Mouse (Mus musculus): Measurements from ENCODE around the gene Mogs. TPM values are rescaled to one million over a fixed set of nuclear protein-coding genes. Genes with fewer than 3 reads are reported as not detected.

The Mogs gene
- 10 to 100 TPM; 29.4 to 30.0 TPM for total RNA-seq (2021)

DNA sequence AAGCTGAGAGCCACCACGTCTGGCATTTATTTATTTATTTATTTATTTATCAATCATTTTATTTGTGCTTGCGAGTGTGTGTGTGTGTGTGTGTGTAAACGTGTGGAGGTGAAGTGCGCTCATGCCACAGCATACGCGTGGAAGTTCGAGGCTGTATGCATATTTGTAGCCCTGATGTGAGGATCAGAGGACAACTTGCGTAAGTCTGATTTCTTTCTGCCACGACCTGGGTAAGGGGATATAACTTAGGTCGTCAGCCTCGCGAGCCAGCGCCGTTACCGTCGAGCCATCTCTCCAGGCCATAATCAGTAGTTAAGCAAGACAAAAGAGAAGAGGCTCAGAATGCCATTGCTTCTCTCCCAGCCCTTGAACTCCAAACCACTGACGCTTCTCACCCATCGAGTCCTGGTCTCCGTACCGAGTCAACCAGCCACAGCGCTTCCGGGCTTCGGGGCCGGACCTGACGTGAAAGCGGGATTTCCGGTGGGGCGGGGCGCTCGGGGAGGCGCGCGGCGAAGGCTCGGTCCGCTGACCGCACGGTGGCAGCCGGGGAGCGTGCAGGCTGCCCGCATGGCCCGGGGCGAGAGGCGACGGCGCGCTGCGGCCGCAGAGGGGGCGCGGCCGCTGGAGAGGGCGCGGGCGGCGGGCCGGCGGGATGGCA is at the start of gene Mogs:
TSS of gene Mogs (plus strand) at position 486 of the 661 bp plus-strand sequence.
- DNase-seq (ENCODE audit: low spot score in 2 of 2): peak; percentile 92 to 94
- intact Hi-C loops (cut with DNase I): loop anchor here (10.0 kb wide), 1 partner anchor 210 kb away; the partner anchor contains the start of genes Mob1a and Mthfd2

DNA sequence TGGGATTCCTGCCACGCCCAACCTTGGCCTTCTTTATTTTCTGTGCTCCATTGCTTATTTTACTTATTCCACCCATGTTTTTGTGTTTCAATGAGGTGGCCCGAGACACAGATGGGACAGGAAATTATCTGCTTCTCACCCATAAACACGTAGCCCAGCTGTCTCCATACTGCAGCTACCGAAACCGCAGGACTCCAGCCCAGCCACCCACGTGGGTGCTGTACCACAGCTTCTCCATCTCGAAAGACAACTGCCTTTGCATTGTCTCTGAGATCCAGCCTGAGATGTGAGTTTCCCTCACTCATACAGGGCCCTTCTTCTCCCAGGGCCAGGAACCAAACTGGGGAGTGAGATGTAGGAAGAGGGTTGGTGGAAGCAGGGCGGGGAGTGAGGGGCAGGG is 49.3 kb upstream of the Mogs start:
- intact Hi-C loops (cut with DNase I): no loop called here
- no peak for DNase-seq (ENCODE audit: low spot score in 2 of 2)

DNA sequence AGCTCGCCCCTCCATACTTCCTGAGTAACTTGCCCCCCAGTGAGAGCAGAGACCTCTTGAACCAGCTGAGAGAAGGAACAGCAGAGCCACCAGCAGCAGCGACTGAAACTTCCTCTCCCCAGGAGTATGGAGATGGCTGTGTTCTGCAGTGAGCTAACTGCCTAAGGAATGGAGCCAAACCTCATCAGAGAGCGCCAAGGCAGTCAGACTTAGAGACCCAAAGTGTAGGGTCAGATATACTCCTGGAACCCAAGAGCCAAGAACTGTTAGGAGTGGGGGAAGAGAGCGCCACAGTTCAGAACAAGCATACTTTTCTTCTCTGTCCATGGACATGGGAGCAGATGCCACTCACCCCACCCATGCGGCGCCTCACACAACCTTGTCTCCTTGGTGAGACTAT is 48.9 kb upstream of the Mogs start:
- intact Hi-C loops (cut with DNase I): no loop called here
- DNase-seq (ENCODE audit: low spot score in 2 of 2): no peak

DNA sequence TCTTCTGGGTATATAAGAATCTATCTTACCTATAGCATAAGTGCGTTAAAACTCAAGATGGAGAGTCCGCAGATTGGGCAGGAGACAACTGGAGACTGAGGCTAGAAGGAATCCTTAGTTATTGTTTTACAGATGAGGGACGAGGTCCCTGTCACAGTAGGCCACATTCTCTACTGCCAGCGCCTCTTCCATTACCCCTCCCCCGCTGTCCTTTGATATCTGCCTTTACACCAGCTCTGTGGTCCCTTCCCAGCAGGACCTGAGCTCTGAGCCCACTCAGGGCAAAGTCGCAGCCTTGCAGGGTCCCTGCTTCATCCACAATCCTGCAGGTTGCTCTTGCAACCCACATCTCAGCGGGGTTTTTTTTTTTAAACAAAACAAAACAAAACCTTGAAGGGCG is 47.1 kb upstream of the Mogs start:
- DNase-seq (ENCODE audit: low spot score in 2 of 2): no peak
- intact Hi-C loops (cut with DNase I): no loop called here

DNA sequence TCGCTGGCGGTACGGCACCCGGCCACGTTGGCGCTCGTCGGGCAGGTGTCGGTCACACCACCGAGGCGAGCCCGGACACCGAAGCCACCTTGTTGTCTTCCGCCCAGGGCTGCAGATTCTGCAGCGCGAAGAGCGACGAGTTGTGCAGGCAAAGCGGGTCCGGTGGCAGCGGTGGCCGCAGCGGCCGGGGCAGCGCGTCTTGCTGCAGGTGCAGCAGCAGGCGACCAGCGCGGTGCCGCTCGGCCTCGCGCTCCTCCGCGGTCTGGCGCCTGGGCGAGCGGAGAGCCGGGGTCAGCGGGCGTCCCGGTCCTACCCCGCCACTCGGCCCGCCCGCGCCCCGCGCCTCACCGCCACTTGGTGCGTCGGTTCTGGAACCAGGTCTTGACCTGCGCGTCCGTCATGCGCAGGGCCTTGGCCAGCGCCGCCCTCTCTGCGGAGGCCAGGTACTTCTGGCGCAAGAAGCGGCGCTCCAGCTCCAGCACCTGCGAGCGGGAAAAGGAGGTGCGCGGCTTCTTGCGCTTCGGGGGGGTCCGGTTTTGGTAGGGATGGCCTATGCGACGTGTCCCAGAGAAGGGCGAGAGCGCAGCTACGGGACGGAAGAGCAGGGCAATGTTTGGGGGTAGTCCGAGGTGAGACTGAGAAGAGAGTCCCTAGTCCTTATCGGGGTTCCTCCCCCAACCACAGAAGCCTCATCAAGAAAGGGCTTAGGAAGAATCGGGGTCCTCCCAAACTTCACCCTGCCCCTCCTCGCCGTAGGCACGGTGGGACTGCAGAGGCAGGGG is 46.4 kb upstream of the Mogs start:
- DNase-seq (ENCODE audit: low spot score in 2 of 2): no peak
- intact Hi-C loops (cut with DNase I): no loop called here

DNA sequence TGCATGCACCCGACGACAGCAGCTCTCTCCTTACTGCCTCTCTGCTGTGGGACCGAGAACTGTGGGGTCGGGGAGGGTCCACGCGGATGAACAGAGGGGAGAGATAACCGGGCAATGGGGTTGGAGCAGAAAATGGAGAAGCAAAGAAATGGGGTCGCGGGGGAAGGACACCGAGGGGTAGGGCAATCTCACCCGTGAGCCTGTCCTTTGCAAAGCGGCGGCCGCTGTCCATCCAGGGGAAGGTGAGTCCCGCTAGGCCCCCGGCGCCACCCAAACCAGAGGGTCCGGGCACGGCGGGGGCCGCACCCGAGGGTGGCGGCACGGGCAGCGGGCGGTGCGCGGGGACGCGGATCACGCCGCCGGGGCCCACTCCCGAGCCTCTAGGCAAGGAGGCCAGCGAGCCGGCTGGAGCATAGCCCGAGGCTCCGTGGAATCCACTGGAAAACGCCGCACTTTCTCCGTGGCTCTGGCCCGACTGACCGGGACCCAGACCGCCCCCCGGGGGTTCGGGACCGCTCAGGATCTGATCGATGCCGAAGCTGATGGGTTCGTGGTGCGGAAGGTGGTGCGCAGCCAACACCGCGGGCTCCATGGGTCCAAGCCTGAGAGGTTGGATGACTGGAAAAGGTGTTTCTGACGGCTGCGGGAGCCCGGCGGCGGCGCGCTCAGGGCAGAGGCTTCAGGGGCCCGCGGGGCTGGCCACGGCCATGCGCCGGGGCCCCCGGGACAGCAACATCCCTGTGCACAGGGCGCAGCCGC is 45.6 kb upstream of the Mogs start:
- DNase-seq (ENCODE audit: low spot score in 2 of 2): no peak
- intact Hi-C loops (cut with DNase I): loop anchor here (10.0 kb wide), 1 partner anchor 645 kb away; the partner anchor contains the start of gene Vax2

DNA sequence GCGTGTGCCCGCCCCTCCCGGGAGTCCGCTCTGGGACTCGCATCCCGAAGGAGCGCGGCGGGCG is 45.2 kb upstream of the Mogs start, which contains the start of gene Tlx2:
TSS of gene Tlx2 (minus strand) at position 47 of the 64 bp plus-strand sequence.
- DNase-seq (ENCODE audit: low spot score in 2 of 2): no peak
- intact Hi-C loops (cut with DNase I): loop anchor here (10.0 kb wide), 1 partner anchor 645 kb away; the partner anchor contains the start of gene Vax2

DNA sequence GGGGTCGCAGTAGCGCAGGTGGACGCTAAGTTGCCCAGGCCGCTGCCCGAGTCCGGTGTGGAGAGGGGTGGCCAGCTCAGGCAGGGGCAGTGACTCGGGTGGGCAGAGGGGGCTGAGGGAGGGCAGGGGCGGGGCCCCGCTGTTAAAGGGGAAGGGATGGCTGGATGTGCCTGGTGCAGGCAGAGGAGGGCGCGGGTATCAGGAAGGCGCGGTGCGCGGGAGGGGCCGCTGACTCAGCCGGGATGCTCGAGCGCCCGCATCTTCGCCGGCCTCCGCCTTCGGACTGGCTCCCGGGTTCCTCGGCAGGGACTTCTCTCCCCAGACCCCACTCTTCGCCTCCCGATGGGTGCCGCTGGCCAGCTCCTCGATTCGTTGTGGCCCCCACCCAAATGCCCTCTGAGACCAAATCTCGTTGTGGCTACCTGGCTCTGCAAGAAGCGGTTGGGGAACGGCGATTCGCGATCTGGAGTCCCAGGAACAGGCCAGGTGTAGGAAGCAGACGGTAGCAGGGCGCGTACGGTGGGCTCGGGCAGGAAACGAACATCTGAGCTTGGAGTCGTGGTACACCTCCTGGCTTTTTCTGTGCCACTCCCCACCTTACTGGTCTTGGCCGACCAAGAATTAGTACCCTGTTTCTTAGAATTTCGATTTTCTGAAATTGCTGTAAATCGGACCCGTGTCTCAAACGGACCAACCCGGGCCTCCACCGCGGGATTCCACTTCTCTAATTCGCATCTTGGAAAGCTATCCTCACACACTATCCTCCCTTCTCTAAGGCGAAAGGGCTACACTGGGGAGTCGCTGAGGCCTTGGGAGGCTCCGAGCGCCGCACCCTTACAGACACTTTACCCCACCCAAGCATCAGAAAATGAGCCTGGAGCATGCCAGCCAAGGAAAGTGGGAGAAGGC is 44.7 kb upstream of the Mogs start:
- peak; percentile 54 to 57 for DNase-seq (ENCODE audit: low spot score in 2 of 2)
- intact Hi-C loops (cut with DNase I): loop anchor here (10.0 kb wide), 1 partner anchor 644 kb away; the partner anchor contains the start of gene Vax2

DNA sequence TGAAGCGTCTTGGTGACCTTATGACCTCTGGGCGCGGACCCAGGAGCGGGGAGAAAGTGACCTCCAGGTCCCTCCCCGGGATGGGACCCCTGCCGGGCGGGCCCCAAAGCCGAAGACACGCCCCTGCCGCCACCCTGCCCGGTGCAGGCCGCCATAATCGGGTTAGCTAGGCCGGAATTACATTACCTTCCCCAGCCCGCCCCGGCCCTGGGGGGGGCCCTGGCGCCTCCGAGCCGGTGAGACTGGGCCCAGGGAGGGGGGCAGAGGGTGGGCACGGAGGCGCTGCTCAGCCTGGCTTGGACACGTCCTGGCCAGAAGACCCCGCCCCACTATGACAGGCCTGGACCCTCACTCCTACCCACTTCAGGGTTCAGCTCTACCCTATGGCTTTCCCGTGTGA is 44.1 kb upstream of the Mogs start:
- DNase-seq (ENCODE audit: low spot score in 2 of 2): no peak
- intact Hi-C loops (cut with DNase I): loop anchor here (10.0 kb wide), 1 partner anchor 644 kb away; the partner anchor contains the start of gene Vax2

DNA sequence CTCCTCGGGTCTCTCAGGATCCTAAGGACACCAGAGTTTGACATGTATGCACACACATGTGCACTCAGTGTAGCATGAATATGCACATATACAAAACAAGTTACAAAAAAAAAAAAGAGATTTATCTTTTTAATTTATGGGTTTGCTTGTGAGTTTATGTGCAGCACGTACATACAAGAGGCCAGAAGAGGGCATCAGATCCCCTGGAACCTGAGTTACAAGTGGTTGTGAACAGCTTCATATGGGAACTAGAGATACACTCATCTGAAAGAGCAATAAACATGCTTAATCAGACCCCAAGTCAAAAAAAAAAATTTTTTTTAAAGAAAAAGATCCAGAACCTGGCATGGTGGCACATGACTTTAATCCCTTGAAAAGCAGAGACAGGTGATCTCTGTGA is 40.3 kb upstream of the Mogs start:
- intact Hi-C loops (cut with DNase I): loop anchor here (5.0 to 10.0 kb wide), 2 partner anchors 78 to 640 kb away; partner anchors contain the start of gene Vax2

DNA sequence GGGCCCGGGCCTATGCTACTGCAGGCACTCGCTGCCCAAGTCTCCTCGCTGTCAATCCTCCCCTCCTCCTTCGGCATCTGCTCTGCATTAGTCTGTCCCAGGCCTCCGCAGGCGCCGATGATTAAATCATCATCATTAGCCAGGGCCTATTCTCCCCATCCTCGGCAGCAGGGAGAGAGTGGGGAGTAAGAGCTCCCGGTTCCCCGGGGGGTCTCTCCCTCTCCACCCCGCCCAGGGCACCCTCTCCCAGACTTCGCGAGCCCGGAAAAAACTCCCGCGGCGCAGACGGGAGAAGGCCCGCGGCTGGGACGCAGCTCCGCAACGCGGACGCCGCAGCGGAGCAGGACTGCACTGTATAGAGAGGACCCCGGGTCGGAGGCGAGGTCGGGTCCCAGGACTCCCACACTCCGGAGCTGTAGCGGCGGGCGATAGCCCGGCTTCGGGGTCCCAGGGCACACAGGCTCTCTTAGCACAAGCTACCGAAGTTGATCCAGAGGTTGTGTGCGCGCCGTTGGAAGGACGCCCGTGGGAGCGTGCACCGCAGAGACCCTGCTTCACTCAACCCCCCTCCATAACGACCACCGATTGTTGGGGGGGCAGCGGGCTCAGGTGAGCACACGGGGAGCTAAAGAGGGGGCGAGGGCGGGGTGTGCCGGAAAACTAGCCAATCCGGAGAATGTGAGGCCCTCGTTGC is 37.5 kb upstream of the Mogs start, which contains the start of gene Pcgf1:
TSS of gene Pcgf1 (plus strand) at position 240 of the 694 bp plus-strand sequence.
- intact Hi-C loops (cut with DNase I): loop anchor here (1.0 to 10.0 kb wide), 4 partner anchors 23 to 637 kb away; partner anchors contain the start of genes Aup1, Ccdc142, Gm42688 and Vax2
- no peak for DNase-seq (ENCODE audit: low spot score in 2 of 2)

More for the DNA sequence above, 40.3 kb upstream of the Mogs start:
- no peak for DNase-seq (ENCODE audit: low spot score in 2 of 2)

DNA sequence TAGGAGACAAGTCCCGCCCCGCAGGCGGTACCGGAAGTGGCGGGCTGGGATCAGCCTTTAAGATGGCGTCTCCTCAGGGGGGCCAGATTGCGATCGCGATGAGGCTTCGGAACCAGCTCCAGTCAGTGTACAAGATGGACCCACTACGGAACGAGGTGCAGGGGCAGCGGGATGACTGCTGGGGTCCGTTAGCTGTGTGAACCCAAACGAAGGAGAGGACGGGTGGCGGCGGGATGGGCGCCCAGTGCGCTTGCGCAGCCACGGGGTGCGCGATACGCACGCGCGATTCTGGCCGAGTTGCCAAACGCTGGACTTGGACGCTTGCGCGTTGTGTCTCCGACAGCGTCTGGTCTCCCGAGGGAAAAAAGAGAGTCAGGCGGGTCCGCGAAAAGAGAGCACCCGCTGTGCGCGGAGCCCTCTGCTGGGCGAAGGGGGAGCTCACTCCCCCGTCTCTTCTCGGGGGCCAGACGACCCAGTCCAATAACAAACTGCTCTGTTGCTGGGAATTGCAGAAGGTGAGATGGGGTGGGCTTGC is 36.9 kb upstream of the Mogs start:
- intact Hi-C loops (cut with DNase I): loop anchor here (1.0 to 10.0 kb wide), 4 partner anchors 22 to 636 kb away; partner anchors contain the start of genes Aup1, Ccdc142, Gm42688 and Vax2
- peak; percentile 99 for DNase-seq (ENCODE audit: low spot score in 2 of 2)

DNA sequence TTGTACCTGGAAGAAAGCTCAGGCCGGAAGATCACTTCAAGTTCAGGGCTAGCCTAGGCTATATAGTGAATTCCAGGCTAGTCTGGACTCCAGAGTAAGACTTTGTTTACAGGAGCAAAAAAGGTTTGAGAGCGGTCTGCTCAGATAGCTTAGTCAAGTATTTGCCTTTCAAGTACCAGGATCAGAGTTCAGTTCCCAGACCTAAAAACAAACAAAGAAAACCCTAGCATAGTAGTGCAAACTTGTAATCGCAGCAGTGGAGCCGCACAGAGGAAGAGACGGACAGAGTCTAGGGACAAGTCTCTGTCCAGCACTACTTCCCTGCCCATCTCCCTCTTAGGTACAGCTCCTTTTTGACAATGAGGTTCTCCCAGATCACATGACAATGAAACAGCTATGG is 35.1 kb upstream of the Mogs start:
- DNase-seq (ENCODE audit: low spot score in 2 of 2): no peak
- intact Hi-C loops (cut with DNase I): no loop called here

DNA sequence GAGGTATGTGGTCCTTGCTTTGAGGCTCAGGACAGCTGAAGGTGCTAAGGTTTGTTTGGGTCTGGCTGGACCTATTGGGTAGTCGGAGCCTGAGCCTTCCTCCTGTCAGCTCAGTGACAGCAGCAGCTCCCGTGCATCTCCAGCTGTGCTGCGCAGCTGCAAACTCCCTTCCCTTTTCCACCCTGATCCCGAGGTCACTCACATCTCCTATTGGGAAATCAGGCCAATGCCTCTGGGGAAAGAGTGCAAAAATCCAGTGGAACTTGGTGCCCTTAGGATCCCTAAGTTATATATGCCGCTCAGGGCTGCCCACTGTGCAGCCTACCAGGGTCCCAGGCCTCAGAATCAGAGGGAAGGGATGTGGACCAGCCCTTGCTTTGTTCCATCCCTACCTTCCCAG is 31.8 kb upstream of the Mogs start:
- intact Hi-C loops (cut with DNase I): no loop called here
- DNase-seq (ENCODE audit: low spot score in 2 of 2): no peak

DNA sequence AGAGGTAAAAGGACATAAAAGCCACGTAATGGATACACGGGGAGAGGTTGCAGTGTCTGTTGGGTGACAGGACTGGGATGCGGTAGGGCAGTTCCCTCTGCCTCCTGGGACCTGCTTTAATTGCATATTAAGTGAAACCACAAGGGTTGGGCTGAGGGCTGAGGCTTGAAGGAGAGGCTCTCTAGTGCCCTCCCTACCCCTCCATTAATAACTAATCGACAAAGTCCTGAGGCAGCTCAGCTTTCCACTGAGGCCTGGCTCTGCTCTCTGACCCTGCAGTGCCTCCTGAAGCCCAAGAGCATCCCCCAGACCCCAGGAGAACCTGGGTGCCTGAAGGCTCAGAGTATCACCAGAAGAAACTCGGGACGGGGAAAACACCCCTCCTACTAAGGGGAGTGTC is 30.8 kb upstream of the Mogs start:
- intact Hi-C loops (cut with DNase I): no loop called here
- DNase-seq (ENCODE audit: low spot score in 2 of 2): no peak

DNA sequence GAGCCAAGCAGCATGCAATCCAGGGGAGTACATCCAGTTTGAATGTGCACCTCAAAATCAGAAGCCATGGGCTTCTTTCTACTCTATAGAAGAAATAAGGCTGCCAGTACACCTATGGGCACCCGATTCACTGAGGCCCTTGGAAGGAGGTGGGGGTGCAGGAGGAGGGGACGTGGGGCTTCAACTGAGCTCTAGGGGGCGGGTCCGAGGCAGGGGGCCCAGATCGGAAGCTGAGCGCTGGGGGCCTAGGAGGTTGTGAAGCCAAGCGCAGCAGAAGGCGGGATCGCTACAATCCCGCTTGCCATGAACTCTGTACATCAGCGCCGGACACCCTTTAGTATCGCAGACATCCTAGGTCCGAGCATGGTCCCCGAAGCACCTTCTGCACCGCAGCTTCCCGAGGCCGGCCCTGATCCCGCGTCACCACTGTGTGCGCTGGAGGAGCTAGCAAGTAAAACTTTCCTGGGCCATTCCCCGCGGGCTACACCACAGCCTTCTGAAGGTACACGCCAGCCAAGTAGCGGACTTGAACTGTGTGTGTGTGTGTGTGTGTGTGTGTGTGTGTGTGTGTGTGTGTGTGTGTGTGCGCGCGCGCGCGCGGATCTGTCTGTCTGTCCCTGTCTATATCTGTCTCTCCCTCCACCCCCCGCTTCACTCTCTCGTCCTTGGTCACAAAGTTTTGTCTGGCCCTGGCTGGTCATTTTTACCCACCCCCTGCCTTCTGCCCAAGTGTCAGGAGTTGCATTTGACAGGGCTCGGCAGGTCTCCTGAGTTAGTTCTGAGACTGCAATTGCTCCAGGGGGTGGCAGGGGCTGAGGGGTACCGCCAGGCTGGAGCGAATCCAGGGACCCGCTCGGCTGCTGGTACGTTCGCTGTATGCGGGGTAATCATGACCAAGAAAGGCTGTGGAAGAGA is 28.9 kb upstream of the Mogs start, which contains the start of gene Lbx2:
TSS of gene Lbx2 (plus strand) at position 247 of the 915 bp plus-strand sequence.
- DNase-seq (ENCODE audit: low spot score in 2 of 2): no peak
- intact Hi-C loops (cut with DNase I): no loop called here

DNA sequence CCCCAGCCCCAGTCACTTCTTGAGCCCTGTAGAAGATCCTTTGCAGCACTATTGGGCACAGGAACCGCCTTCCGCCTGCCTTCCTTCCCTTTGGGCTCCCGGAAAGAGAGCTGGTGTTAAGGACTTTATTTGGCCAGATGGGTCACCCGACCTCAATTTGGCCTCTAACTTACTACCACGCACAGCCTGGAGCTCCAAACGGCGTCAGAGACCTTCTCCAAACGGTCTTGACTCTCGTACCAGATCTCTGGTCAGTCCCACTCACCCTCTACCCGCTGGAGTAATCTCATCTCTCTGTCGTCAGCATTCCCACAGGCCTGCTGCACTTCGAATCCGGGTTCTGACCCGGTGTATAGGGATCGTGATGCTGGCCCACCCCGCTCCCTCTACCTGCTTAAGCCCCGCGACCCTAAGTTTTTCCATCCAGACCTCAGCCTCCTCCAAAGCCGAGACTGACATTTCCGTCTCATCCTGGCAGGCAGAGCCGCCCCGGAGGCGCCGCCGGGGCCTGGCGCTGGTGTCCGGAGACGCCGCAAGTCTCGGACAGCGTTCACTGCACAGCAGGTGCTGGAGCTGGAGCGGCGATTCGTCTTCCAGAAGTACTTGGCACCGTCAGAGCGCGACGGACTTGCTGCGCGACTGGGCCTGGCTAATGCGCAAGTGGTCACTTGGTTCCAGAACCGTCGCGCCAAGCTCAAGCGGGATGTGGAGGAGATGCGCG is 27.9 kb upstream of the Mogs start:
- no peak for DNase-seq (ENCODE audit: low spot score in 2 of 2)
- intact Hi-C loops (cut with DNase I): no loop called here
